Mouse (Mus musculus): ENCODE measurements at regions not wholly inside any gene's neighbourhood (a gene's known extent, or its start where the extent isn't known, plus 50 kb on each side); places are given as distances from the start of the nearest gene placed in this dataset.

DNA sequence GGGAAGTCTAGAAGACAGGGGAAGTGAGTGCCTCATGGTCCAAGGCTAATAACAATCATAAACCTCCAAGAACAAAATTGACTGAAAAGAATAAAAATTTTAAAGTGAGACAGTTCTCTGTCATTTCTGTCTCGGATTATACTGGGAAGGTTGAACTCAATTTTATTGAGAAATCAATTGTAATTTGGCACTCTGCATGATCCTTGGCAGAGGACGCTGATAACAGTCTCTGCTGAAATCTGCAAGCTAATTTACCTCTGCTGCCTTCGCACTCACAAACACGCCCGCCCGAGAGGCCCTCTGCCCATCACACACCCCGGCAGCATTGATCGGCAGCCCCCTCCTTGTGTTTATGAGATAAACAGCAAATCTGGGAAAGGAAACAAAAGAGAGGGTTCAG is 151.4 kb upstream of the Ppargc1a start:
- no peak overlapping the region for H3K4me2 ChIP-seq (ENCODE audit: low read length)
- H3K4me3 ChIP-seq (replicated peaks; ENCODE audit: low read depth, low read length), result no peak overlapping the region
- no peak overlapping the region for H3K27ac ChIP-seq
- no peaks in the 10 kb centered on the region for H3K36me3 ChIP-seq (ENCODE audit: insufficient read depth, low read length)
- no peaks in the 10 kb centered on the region for H3K4me1 ChIP-seq (replicated peaks; ENCODE audit: insufficient read depth, low read length)
- no peak for DNase-seq (ENCODE audit: low spot score)
- H3K9ac ChIP-seq (ENCODE audit: low read depth, low read length), result no peak overlapping the region
- no peak for ATAC-seq (replicated peaks; ENCODE audit: low FRiP score, low read depth)
- H3K9me3 ChIP-seq (replicated peaks; ENCODE audit: low read length), result no peaks in the 10 kb centered on the region; the same call in 1 of the 2 replicates
- WGBS, result 88% methylated on average over 8 of the region's 8 CpGs
- TF ChIP-seq CTCF (IDR thresholded peaks at IDR 0.05; ENCODE audit: low read depth), result no peak
- no peaks in the 10 kb centered on the region for H3K27me3 ChIP-seq (ENCODE audit: insufficient read depth, low read length)

DNA sequence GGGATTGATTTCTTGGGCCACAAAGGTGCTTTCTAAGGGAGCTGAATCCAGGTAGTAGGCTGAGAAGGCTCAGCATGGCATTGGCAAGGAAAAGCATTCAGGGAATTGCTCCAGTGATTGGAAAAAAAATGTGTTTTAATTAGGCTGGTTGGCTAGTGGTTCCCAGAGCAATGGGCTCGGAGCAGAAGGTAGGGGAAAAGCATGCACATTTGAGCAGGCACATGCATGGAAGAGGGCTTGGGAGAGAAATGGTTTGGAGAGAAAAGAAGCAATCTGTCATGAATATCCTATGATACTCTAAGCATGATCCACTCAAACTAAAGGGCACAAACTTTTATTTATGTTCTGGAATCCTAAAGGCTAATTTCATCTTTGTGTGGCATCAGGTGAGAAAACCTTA is 150.9 kb upstream of the Ppargc1a start:
- no peak for TF ChIP-seq CTCF (IDR thresholded peaks at IDR 0.05; ENCODE audit: low read depth)
- H3K36me3 ChIP-seq (ENCODE audit: insufficient read depth, low read length), result no peaks in the 10 kb centered on the region
- H3K4me2 ChIP-seq (ENCODE audit: low read length), result no peak overlapping the region
- DNase-seq (ENCODE audit: low spot score) (no peak), ATAC-seq (replicated peaks; ENCODE audit: low FRiP score, low read depth) (no peak)
- 80% methylated on average over 1 of the region's 1 CpGs for WGBS
- no peaks in the 10 kb centered on the region; the same call in 1 of the 2 replicates for H3K9me3 ChIP-seq (replicated peaks; ENCODE audit: low read length)
- no peak overlapping the region for H3K27ac ChIP-seq
- no peak overlapping the region for H3K4me3 ChIP-seq (replicated peaks; ENCODE audit: low read depth, low read length)
- no peaks in the 10 kb centered on the region for H3K4me1 ChIP-seq (replicated peaks; ENCODE audit: insufficient read depth, low read length)
- H3K9ac ChIP-seq (ENCODE audit: low read depth, low read length), result no peak overlapping the region
- H3K27me3 ChIP-seq (ENCODE audit: insufficient read depth, low read length), result no peaks in the 10 kb centered on the region

DNA sequence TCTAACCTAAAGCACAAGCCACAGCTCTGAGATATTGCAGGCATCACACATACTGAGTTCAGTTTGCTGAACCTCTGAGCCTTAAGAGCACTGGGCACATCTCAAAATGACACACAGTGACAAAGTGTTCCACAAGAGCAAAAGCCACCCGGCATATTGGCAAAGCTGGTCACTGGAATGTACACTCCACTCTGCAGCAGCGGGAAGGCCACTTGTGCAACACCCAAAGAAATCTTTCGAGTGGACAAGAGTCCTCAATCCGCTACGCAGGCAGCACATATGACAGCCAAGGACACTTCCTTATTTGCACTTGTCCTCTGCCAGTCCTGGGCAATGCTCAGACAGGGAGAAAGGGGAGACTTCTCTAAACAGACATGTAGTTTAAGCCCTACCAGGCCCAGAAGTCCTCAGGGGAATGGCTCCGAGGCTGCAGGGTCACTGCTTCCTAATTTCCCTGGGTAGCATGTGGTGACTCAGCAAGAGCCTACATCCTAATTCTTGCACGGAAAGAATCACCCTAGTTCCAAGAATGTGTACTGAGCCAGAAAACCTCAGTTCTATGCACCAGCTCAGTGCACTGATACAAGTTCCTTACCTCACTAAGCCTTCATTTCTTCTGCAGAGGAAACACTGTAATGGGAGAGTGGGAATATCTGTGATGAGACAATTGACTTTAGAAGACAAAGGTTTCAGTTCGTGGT is 144.5 kb upstream of the Ppargc1a start:
- no peak for TF ChIP-seq CTCF (IDR thresholded peaks at IDR 0.05; ENCODE audit: low read depth)
- DNase-seq (ENCODE audit: low spot score) (no peak), ATAC-seq (replicated peaks; ENCODE audit: low FRiP score, low read depth) (no peak)
- H3K36me3 ChIP-seq (ENCODE audit: insufficient read depth, low read length), result no peaks in the 10 kb centered on the region
- no peaks in the 10 kb centered on the region for H3K27me3 ChIP-seq (ENCODE audit: insufficient read depth, low read length)
- H3K9me3 ChIP-seq (replicated peaks; ENCODE audit: low read length), result no peaks in the 10 kb centered on the region
- H3K4me1 ChIP-seq (replicated peaks; ENCODE audit: insufficient read depth, low read length), result no peaks in the 10 kb centered on the region
- no peak overlapping the region for H3K4me3 ChIP-seq (replicated peaks; ENCODE audit: low read depth, low read length)
- WGBS, result 80% methylated on average over 8 of the region's 8 CpGs
- H3K27ac ChIP-seq, result no peak overlapping the region
- H3K4me2 ChIP-seq (ENCODE audit: low read length), result no peak overlapping the region
- H3K9ac ChIP-seq (ENCODE audit: low read depth, low read length), result no peak overlapping the region

DNA sequence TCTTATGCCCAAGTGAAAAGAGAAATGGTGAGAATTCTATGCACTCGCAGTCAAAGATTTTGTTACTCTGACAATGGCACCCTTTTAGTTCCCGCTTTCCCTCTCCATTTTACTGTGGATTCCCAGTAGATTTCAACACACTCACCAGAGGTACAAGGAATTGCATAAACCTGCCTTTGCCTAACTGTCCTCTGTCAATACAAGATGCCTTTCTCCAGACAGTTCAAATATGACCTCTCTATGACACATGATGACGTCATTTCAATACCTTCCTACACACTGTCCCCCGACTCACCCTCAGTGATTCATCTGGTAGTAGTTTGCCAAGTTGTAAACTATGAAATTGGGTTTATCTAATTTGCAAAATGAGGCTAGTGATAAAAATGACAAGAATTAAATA is 143.1 kb upstream of the Ppargc1a start:
- WGBS, result 80% methylated on average over 4 of the region's 4 CpGs
- no peak for ATAC-seq (replicated peaks; ENCODE audit: low FRiP score, low read depth)

DNA sequence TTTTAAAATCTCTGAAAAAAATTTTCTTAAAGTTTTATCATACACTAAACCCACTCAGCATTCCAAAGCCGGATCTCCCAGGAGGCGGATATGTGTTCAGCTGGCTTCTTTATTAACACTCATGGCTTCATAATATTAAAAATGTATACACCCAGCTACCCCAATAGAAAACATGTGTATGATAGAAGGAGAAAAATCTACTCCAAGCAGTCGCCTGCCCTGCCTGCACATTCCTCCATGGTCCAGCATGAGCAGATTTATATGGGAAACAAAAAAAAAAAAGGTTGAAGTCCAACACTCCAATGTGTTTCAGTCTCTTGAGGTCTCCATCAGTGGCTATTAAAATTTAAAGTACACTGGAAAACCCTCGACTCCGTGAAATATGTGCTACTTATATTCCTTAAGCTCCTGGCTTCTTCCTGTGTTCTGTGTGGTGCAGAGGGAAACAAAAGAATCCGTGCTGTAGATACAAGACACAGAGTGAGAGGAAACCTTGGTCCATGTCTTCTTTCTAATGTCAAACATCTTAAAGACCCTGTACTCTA is 142.0 kb upstream of the Ppargc1a start:
- Histone ChIP-seq H3K4me2 (ENCODE audit: low read length) (no peak overlapping the region), H3K4me3 (replicated peaks; ENCODE audit: low read depth, low read length) (no peak overlapping the region), H3K27ac (no peak overlapping the region), H3K9me3 (replicated peaks; ENCODE audit: low read length) (no peaks in the 10 kb centered on the region), H3K4me1 (replicated peaks; ENCODE audit: insufficient read depth, low read length) (no peaks in the 10 kb centered on the region), H3K9ac (ENCODE audit: low read depth, low read length) (no peak overlapping the region), H3K27me3 (ENCODE audit: insufficient read depth, low read length) (no peaks in the 10 kb centered on the region), H3K36me3 (ENCODE audit: insufficient read depth, low read length) (no peaks in the 10 kb centered on the region)
- DNase-seq (ENCODE audit: low spot score) (no peak), ATAC-seq (replicated peaks; ENCODE audit: low FRiP score, low read depth) (no peak)
- 70% methylated on average over 6 of the region's 6 CpGs for WGBS
- no peak for TF ChIP-seq CTCF (IDR thresholded peaks at IDR 0.05; ENCODE audit: low read depth)

More for the DNA sequence above, 143.1 kb upstream of the Ppargc1a start:
- Histone ChIP-seq H3K27ac (no peak overlapping the region), H3K4me2 (ENCODE audit: low read length) (no peak overlapping the region), H3K9ac (ENCODE audit: low read depth, low read length) (no peak overlapping the region), H3K36me3 (ENCODE audit: insufficient read depth, low read length) (no peaks in the 10 kb centered on the region), H3K27me3 (ENCODE audit: insufficient read depth, low read length) (no peaks in the 10 kb centered on the region), H3K4me3 (replicated peaks; ENCODE audit: low read depth, low read length) (no peak overlapping the region), H3K9me3 (replicated peaks; ENCODE audit: low read length) (no peaks in the 10 kb centered on the region), H3K4me1 (replicated peaks; ENCODE audit: insufficient read depth, low read length) (no peaks in the 10 kb centered on the region)
- no peak for TF ChIP-seq CTCF (IDR thresholded peaks at IDR 0.05; ENCODE audit: low read depth)
- no peak for DNase-seq (ENCODE audit: low spot score)

DNA sequence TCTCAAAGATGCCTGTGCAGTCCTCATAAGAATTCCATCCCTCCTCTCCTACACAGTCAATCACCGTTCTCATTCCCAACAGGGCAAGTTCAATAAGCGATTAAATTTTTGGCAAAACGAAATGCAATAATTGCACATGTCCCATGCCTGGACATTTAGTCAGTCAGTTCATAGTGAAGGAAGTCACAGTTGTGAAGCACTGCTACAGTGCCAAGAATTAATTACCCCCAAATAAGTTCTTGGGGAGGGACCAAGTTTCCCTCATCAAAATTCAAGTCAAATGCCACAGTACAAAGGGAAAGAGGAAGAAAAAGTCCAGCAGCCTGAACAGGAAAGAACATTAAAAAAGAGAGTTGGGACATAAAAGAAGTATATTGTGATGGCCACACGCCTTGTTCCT is 112.4 kb upstream of the Ppargc1a start:
- WGBS, result 82% methylated on average over 4 of the region's 4 CpGs
- ATAC-seq (replicated peaks; ENCODE audit: low FRiP score, low read depth) (no peak), DNase-seq (ENCODE audit: low spot score) (no peak)
- no peak overlapping the region for H3K9ac ChIP-seq (ENCODE audit: low read depth, low read length)
- no peaks in the 10 kb centered on the region for H3K36me3 ChIP-seq (ENCODE audit: insufficient read depth, low read length)
- H3K4me2 ChIP-seq (ENCODE audit: low read length), result no peak overlapping the region
- H3K4me1 ChIP-seq (replicated peaks; ENCODE audit: insufficient read depth, low read length), result no peaks in the 10 kb centered on the region
- TF ChIP-seq CTCF (IDR thresholded peaks at IDR 0.05; ENCODE audit: low read depth), result no peak
- H3K27ac ChIP-seq, result no peak overlapping the region
- H3K4me3 ChIP-seq (replicated peaks; ENCODE audit: low read depth, low read length), result no peak overlapping the region
- H3K9me3 ChIP-seq (replicated peaks; ENCODE audit: low read length), result no peaks in the 10 kb centered on the region
- H3K27me3 ChIP-seq (ENCODE audit: insufficient read depth, low read length), result no peaks in the 10 kb centered on the region

All from kidney, postnatal 0 days (tissue).